Mouse (Mus musculus) cerebellum, adult 18-20 months (tissue): Measurements from ENCODE around the gene Hexdc.

Source experiments
- DNase-seq, 2 experiments: peaks; one replicate each; pipeline ENCODE4 v3.0.0; 2021

The Hexdc gene

GRCm38 (mm10) chr11:121204161-121205006 is at the start of gene Hexdc, which contains the start of gene Ogfod3:
Hexdc (plus strand) TSS chr11:121204433.
Ogfod3 (minus strand) TSS chr11:121204711.
- peak; percentile 96 to 97 for DNase-seq

GRCm38 (mm10) chr11:121156411-121156891 is 47.8 kb upstream of the Hexdc start:
- DNase-seq: peak; percentile 61 to 68

GRCm38 (mm10) chr11:121159971-121160370 is 44.3 kb upstream of the Hexdc start, which contains the start of gene Uts2r:
Uts2r (plus strand) TSS chr11:121160271.
- no peak for DNase-seq

GRCm38 (mm10) chr11:121160636-121161346 is 43.4 kb upstream of the Hexdc start:
- DNase-seq: no peak

GRCm38 (mm10) chr11:121163751-121164150 is 40.5 kb upstream of the Hexdc start:
- DNase-seq: no peak

- DNase-seq: peak in 1 of 2 experiments; percentile 21
These were observed 31.0 kb upstream of the Hexdc start for GRCm38 (mm10) chr11:121173203-121173602.

- DNase-seq: no peak
These were observed 30.0 kb upstream of the Hexdc start for GRCm38 (mm10) chr11:121174234-121174633.

GRCm38 (mm10) chr11:121176285-121177270 is 27.7 kb upstream of the Hexdc start:
- DNase-seq: peak; percentile 63 to 77

GRCm38 (mm10) chr11:121189681-121190080 is 14.6 kb upstream of the Hexdc start:
- DNase-seq: peak; percentile 57 to 64

GRCm38 (mm10) chr11:121192742-121193141 is 11.5 kb upstream of the Hexdc start:
- no peak for DNase-seq

- DNase-seq: no peak
These were observed 10.8 kb upstream of the Hexdc start for GRCm38 (mm10) chr11:121193415-121193814.

- DNase-seq: no peak
These were observed 5.6 kb upstream of the Hexdc start for GRCm38 (mm10) chr11:121198622-121199021.

- DNase-seq: no peak
These were observed 4.4 kb upstream of the Hexdc start for GRCm38 (mm10) chr11:121199851-121200250.

- no peak for DNase-seq
These were observed 3.5 kb upstream of the Hexdc start for GRCm38 (mm10) chr11:121200781-121201180.

- DNase-seq: peak; percentile 31 to 49
These were observed 2.6 kb upstream of the Hexdc start for GRCm38 (mm10) chr11:121201436-121202198.

- DNase-seq: no peak
These were observed 423 bp upstream of the Hexdc start for GRCm38 (mm10) chr11:121203859-121204160.

- DNase-seq: no peak
These were observed 12.6 kb downstream of the Hexdc start for GRCm38 (mm10) chr11:121216831-121217230.

- DNase-seq: no peak
These were observed 15.5 kb downstream of the Hexdc start for GRCm38 (mm10) chr11:121219776-121220175.

- DNase-seq: no peak
These were observed 16.5 kb downstream of the Hexdc start for GRCm38 (mm10) chr11:121220771-121221170.

- peak; percentile 60 to 65 for DNase-seq
These were observed 17.2 kb downstream of the Hexdc start for GRCm38 (mm10) chr11:121221321-121222010.
